Mouse (Mus musculus) heart, embryonic 11.5 days (tissue): ENCODE results near the gene Trak1. TPM values are rescaled to one million over a fixed set of nuclear protein-coding genes. Genes with fewer than 3 reads are reported as not detected.

Experiments used
- ATAC-seq: fragments of 200-750 bp; cut with Nextera tagmentation; replicated peaks from 2 replicates; pipeline ENCODE4 v1.8.0; 2017; ENCODE audit warnings: moderate library complexity; ENCODE audit not compliant: insufficient number of reproducible peaks, low FRiP score, low TSS enrichment
- H3K27ac ChIP-seq: fragments of 300-500 bp; sonication (generic); 2 replicates; pipeline ENCODE4 v1.5.1; 2014; ENCODE audit warnings: mild to moderate bottlenecking, low read depth, low read length
- H3K27me3 ChIP-seq: fragments of 300-500 bp; sonication (generic); 2 replicates; pipeline ENCODE4 v1.6.1; 2014; ENCODE audit warnings: mild to moderate bottlenecking, low read length, mixed read lengths; ENCODE audit not compliant: control insufficient read depth, insufficient read depth
- H3K36me3 ChIP-seq: fragments of 300-500 bp; sonication (generic); 2 replicates; pipeline ENCODE4 v1.6.1; 2014; ENCODE audit warnings: mild to moderate bottlenecking, low read length, moderate library complexity, mixed read lengths; ENCODE audit not compliant: control insufficient read depth, insufficient read depth
- H3K4me1 ChIP-seq: fragments of 300-500 bp; sonication (generic); 2 replicates; pipeline ENCODE4 v1.6.1; 2014; ENCODE audit warnings: low read length; ENCODE audit not compliant: control insufficient read depth, insufficient read depth
- H3K4me2 ChIP-seq: fragments of 300-500 bp; sonication (generic); 2 replicates; pipeline ENCODE4 v1.6.1; 2014; ENCODE audit warnings: mild to moderate bottlenecking, moderate library complexity
- H3K4me3 ChIP-seq: fragments of 300-500 bp; sonication (generic); 2 replicates; pipeline ENCODE4 v1.5.1; 2014; ENCODE audit warnings: low read depth, low read length
- H3K9ac ChIP-seq: fragments of 300-500 bp; sonication (generic); 2 replicates; pipeline ENCODE4 v1.6.1; 2014; ENCODE audit warnings: mild to moderate bottlenecking, low read depth, low read length, moderate library complexity
- H3K9me3 ChIP-seq: fragments of 300-500 bp; sonication (generic); replicated peaks from 2 replicates; pipeline ENCODE4 v1.6.1; 2016; ENCODE audit warnings: low read length; ENCODE audit not compliant: control insufficient read depth
- WGBS: fragments of 180-500 bp; shearing (Covaris S2); extraction: QIAGEN DNeasy Blood & Tissue Kit; methylation state at CpG from one replicate; pipeline ENCODE4 v1.1.7; 2014; ENCODE audit not compliant: insufficient replicate concordance; 5-methylcytosine and 5-hydroxymethylcytosine counted together
- polyA plus RNA-seq: library from polyadenylated mRNA; unstranded; fragments of >200 nt; fragmentation: Nextera tagmentation; extraction: Ambion mirVana; gene quantifications from 2 replicates; pipeline ENCODE4 v1.2.1, GENCODE M21; 2014

Trak1 gene
- polyA plus RNA-seq, 1 experiment from 2014 or later = 21.3 TPM

DNA sequence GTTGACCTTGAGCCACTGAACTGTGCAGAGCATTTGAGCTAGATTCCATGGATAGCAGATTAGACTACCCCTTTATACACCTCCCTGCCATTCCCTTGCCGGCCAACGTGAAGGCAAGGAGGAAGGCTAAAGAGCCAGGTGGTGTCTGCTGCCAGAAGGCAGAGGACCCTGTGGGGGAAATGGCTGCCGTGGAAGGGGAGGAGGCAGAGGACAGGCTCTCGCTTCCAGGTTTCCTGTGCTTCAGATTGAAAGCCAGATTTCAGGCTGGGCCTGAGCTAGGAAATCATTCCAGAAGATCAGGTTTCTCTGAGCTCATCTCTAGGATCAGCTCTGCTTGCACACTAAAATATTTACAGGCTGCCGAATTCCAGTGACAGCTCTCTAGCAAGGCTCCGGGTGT is 133.1 kb downstream of the Trak1 start:
- Histone ChIP-seq H3K27ac (no peak overlapping the region; the same call in 1 of the 2 replicates), H3K4me1 (peaks cover 43% of the 10 kb centered on the region), H3K9me3 (no peaks in the 10 kb centered on the region), H3K36me3 (no peaks in the 10 kb centered on the region), H3K4me3 (no peak overlapping the region; the same call in 1 of the 2 replicates), H3K4me2 (no peak overlapping the region), H3K27me3 (no peaks in the 10 kb centered on the region), H3K9ac (no peak overlapping the region)
- 41% methylated on average over 6 of the region's 6 CpGs for WGBS
- no peak for ATAC-seq

- Histone ChIP-seq H3K27me3 (no peaks in the 10 kb centered on the region), H3K27ac (peak overlapping the region; percentile 46; the same call in 1 of the 2 replicates)
- 81% methylated on average over 15 of the region's 15 CpGs for WGBS
Measured at GRCm38 (mm10) chr9:121433745-121434528, 136.6 kb downstream of the Trak1 start.

DNA sequence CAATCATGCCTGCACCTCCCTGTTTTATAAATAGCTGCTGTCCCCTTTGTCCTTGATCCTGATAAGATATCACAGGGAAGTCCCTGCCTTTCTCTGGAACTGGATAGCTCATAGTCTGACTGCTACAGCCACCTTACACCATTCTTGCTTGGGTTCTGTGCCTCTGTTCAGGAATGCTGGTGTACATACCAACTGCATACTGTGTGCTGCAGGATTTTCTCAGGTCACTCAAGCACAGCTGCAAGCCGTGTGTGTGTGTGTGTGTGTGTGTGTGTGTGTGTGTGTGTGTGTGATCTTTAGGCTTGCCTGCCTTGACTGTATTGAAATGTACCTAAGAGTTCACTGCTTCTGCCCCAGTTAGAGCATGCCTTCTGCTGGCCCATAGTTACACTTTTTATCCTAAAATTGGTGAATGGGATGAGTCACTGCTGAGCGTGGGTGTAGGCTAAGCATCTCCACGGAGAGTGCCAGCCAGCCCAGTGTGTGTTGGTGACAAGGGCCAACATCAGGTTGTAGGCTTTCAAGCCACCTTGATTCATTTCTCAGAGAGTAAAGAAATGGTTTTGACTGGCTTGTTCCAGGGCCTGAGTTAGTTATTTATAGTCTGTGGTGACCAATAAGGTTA is 138.1 kb downstream of the Trak1 start:
- WGBS = 47% methylated on average over 3 of the region's 3 CpGs
- no peak overlapping the region for H3K4me2 ChIP-seq
- H3K36me3 ChIP-seq = no peaks in the 10 kb centered on the region
- H3K27ac ChIP-seq = peak overlapping the region; percentile 37; the same call in 1 of the 2 replicates
- peaks cover 27% of the 10 kb centered on the region for H3K4me1 ChIP-seq
- H3K9ac ChIP-seq = no peak overlapping the region
- H3K9me3 ChIP-seq = no peaks in the 10 kb centered on the region
- H3K4me3 ChIP-seq = no peak overlapping the region
- no peak for ATAC-seq
- H3K27me3 ChIP-seq = no peaks in the 10 kb centered on the region

More at GRCm38 (mm10) chr9:121433745-121434528, 136.6 kb downstream of the Trak1 start:
- no peaks in the 10 kb centered on the region for H3K36me3 ChIP-seq
- peaks cover 38% of the 10 kb centered on the region for H3K4me1 ChIP-seq
- H3K9me3 ChIP-seq = no peaks in the 10 kb centered on the region
- no peak overlapping the region for H3K4me3 ChIP-seq
- H3K4me2 ChIP-seq = no peak overlapping the region
- no peak for ATAC-seq
- H3K9ac ChIP-seq = no peak overlapping the region

GRCm38 (mm10) chr9:121436501-121436900 is 139.2 kb downstream of the Trak1 start:
- H3K27me3 ChIP-seq = no peaks in the 10 kb centered on the region
- H3K9me3 ChIP-seq = no peaks in the 10 kb centered on the region
- peak overlapping the region; percentile 30; the same call in 1 of the 2 replicates for H3K27ac ChIP-seq
- peaks cover 25% of the 10 kb centered on the region for H3K4me1 ChIP-seq
- no peak overlapping the region for H3K4me3 ChIP-seq
- H3K9ac ChIP-seq = no peak overlapping the region
- no peak overlapping the region for H3K4me2 ChIP-seq
- no peak for ATAC-seq
- WGBS = 28% methylated on average over 1 of the region's 1 CpGs
- no peaks in the 10 kb centered on the region for H3K36me3 ChIP-seq

GRCm38 (mm10) chr9:121442145-121442544 is 144.8 kb downstream of the Trak1 start:
- ATAC-seq = no peak
- Histone ChIP-seq H3K27ac (no peak overlapping the region), H3K4me1 (no peaks in the 10 kb centered on the region), H3K27me3 (no peaks in the 10 kb centered on the region), H3K4me3 (no peak overlapping the region), H3K4me2 (no peak overlapping the region), H3K9ac (no peak overlapping the region), H3K9me3 (no peaks in the 10 kb centered on the region), H3K36me3 (0 out of 2 replicates have a peak, but pooled peaks cover 3% of the 10 kb centered on the region)
- WGBS = 81% methylated on average over 1 of the region's 1 CpGs

GRCm38 (mm10) chr9:121443696-121444366 is 146.5 kb downstream of the Trak1 start:
- Histone ChIP-seq H3K9me3 (no peaks in the 10 kb centered on the region), H3K9ac (no peak overlapping the region), H3K27me3 (no peaks in the 10 kb centered on the region), H3K4me1 (no peaks in the 10 kb centered on the region), H3K4me2 (no peak overlapping the region), H3K4me3 (no peak overlapping the region), H3K36me3 (peaks cover 13% of the 10 kb centered on the region), H3K27ac (no peak overlapping the region)
- WGBS = 71% methylated on average over 31 of the region's 31 CpGs
- no peak for ATAC-seq

DNA sequence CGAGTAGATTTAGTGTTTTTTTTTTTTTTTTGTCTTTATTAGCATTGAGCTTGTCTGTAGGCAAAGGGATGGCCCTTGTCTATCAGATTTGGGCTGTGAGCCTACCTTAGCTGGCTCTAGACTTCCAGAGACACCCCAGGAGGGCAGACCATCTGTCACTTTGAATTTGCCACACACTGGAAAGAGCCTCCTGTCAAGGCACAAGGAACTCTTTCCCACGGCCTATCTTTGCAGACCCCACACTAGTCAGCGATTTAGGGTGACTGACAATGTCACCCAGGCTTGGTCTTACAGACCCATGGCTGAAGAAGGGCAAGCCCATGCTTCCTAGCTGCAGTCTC is 147.0 kb downstream of the Trak1 start:
- H3K27me3 ChIP-seq = no peaks in the 10 kb centered on the region
- H3K27ac ChIP-seq = no peak overlapping the region
- H3K4me1 ChIP-seq = no peaks in the 10 kb centered on the region
- 71% methylated on average over 3 of the region's 3 CpGs for WGBS
- ATAC-seq = no peak
- peaks cover 14% of the 10 kb centered on the region for H3K36me3 ChIP-seq
- no peak overlapping the region for H3K9ac ChIP-seq
- H3K4me2 ChIP-seq = no peak overlapping the region
- no peaks in the 10 kb centered on the region for H3K9me3 ChIP-seq
- H3K4me3 ChIP-seq = no peak overlapping the region

DNA sequence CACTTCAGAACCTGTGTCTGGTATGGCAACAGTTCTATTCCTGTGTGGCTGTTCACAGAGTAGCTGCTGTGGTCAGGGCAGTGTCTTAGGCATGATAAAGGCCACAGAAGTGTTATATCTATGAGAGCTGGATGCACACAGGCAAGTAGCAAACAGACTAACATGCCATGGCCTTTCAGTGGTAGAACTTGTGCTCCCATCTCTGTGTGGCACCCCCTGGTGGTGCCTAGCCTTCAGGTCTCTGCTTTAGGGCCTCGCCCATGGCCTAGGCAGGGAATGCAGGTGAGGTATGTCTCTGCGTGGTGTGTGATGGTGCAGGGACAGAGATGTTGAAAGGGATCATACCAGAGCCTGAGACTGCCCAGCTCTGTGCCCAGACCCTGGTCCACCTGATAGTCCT is 148.1 kb downstream of the Trak1 start:
- no peaks in the 10 kb centered on the region for H3K9me3 ChIP-seq
- H3K4me3 ChIP-seq = no peak overlapping the region
- no peak for ATAC-seq
- no peaks in the 10 kb centered on the region for H3K4me1 ChIP-seq
- WGBS = 77% methylated on average over 2 of the region's 2 CpGs
- no peaks in the 10 kb centered on the region for H3K27me3 ChIP-seq
- peaks cover 14% of the 10 kb centered on the region for H3K36me3 ChIP-seq
- H3K27ac ChIP-seq = no peak overlapping the region
- H3K4me2 ChIP-seq = no peak overlapping the region
- H3K9ac ChIP-seq = no peak overlapping the region
